Mouse (Mus musculus): ENCODE results near the gene Aqr.
A peak's percentile ranks its signal among the peaks of the same experiment; 100 is the strongest.
"Not testable (repeated sequence)": the region's sequence is repeated elsewhere in the genome, so short reads cannot be mapped to it uniquely, and the experiment has no call there.

Aqr gene

GRCm38 (mm10) chr2:114186924-114187323 is at the start of gene Aqr:
Aqr (minus strand) TSS chr2:114187024.
- DNase-seq (ENCODE audit: low spot score) = not testable (repeated sequence)

- DNase-seq (ENCODE audit: low spot score) = no peak
Measured at GRCm38 (mm10) chr2:114236566-114236965, 49.7 kb upstream of the Aqr start.

GRCm38 (mm10) chr2:114235584-114235983 is 48.8 kb upstream of the Aqr start:
- DNase-seq (ENCODE audit: low spot score) = no peak

GRCm38 (mm10) chr2:114231248-114231647 is 44.4 kb upstream of the Aqr start:
- no peak for DNase-seq (ENCODE audit: low spot score)

DNA sequence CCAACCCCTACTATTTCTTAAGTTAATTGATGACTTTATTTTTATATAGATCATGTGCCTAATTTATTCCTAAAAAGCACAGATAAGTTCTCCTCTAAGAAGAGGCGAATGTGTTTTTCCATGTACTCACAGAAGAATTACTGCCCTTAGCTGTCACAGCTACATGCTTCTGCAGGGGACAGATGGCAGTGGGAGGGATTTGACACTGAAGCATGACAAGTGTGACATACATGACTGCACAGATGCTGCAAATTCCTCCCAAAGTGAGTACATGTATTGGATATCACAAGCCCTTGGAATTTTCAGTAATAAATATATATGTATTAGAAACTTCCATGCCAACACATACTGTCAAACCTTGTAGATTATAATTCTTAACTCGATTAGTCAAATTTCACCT is 41.8 kb upstream of the Aqr start:
- DNase-seq (ENCODE audit: low spot score) = no peak

GRCm38 (mm10) chr2:114205036-114205435 is 18.2 kb upstream of the Aqr start:
- no peak for DNase-seq (ENCODE audit: low spot score)

GRCm38 (mm10) chr2:114201574-114201973 is 14.8 kb upstream of the Aqr start:
- DNase-seq (ENCODE audit: low spot score) = no peak

DNA sequence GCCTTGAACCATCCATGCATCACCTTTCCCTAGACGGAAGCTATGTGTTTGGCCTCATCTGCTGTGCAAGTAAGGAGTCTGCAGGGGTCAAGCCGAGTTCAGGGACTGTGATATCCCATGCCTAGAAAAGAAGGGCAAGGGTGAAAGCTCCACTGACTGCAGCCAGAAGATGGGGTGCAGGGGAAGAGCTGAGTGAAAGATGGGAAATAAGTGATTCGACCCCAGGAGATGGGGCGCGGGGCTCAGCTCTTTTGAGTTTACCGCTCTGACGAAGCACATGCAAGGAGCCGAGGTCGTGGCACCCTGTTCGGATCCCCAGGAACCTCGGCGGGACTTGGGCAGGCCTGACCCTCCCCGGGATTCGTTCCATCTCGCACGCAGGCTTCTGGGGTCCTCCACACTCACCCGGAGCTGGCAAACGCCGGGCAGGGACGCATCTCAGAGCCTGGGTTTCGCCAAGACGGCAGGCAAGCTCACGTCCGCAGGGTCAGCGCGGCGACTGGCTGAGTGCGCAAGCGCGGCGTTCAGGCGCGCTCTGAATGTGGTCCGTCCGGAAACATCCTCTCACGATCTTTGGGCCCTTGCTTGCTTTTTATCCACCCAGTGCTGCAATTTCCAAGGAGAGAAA is 14.2 kb upstream of the Aqr start, which contains the start of gene Zfp770:
TSS of gene Zfp770 (minus strand) at position 538 of the 628 bp plus-strand sequence.
- DNase-seq (ENCODE audit: low spot score) = peak; percentile 57

DNA sequence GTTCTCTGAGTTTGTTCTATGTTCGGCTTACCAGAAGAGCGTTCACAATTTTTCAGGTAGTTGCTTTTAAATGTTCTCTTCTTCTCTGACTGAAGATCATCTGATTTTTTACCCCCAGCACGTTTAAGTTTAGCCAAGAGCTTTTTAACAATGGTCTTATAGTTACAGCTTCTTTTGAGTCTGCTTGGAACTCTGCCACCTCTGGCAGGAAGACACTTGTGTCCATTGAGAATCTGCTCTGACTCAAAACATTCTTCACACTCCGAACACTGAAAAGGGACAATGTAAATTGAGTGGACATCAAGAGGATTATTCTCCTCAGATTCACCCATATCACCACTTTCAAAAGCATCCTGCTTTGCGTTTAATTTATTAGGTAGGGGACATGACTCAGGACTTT is 9.6 kb upstream of the Aqr start:
- DNase-seq (ENCODE audit: low spot score) = no peak

GRCm38 (mm10) chr2:114177802-114178733 is 8.8 kb downstream of the Aqr start:
- no peak for DNase-seq (ENCODE audit: low spot score)

GRCm38 (mm10) chr2:114174651-114175484 is 12.0 kb downstream of the Aqr start:
- DNase-seq (ENCODE audit: low spot score) = peak; percentile 76

GRCm38 (mm10) chr2:114173248-114173647 is 13.6 kb downstream of the Aqr start:
- no peak for DNase-seq (ENCODE audit: low spot score)

DNA sequence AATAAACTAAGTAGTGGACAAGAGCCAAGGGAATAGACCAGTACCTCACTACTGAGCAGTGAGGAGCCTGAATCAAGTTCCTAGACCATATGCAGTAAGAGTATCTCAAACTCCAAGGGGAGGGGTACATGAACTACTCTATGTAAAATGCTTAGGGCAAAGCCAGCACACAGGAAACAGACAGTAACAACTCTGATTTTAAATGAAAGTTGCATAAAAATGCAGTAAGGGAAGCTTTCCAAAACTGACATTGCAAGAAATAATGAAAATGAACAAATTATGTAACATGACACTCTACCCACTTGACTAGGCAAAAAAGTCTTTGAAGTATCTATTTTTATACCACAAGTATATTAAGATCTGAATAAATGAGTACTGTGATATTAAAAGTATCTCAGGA is 19.0 kb downstream of the Aqr start:
- DNase-seq (ENCODE audit: low spot score) = no peak

- no peak for DNase-seq (ENCODE audit: low spot score)
Measured at GRCm38 (mm10) chr2:114161978-114162377, 24.8 kb downstream of the Aqr start.

DNA sequence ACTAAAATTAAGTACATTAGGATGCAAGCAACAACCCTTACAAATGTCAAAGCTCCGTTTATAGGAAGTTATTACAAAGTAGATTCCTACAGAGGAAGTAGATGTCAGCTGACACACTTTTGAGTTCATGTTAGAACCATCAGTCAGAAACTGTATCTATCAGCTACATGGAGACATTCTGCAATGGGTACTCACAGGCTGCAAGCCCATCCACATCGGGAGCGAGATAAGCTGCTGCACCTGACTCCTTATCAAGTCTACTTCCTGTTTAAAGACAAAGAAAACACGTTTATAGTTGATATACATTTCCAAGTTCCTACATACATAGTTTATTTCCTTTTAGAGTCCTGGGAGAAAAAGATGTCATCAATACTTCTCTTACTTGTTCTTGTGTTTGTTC is 29.5 kb downstream of the Aqr start:
- DNase-seq (ENCODE audit: low spot score) = no peak

GRCm38 (mm10) chr2:114156639-114157038 is 30.2 kb downstream of the Aqr start:
- no peak for DNase-seq (ENCODE audit: low spot score)

DNA sequence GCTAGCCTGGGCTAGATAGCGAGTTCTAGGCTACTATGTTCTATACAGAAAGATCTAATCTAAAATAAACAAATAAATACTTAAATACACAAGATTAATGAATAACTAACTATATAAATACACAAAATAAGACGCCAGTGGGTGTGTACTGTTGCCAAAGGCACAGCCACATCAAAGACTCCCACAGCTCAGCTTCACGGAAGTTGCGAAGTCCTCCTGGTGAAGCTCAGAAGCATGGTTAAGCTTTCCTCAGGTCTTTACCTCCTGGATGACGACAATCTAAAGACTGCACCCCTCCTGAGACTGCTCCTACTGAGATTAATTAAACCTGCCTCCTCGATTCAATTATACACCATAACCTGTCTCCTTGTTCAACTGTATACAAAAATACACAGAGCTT is 33.6 kb downstream of the Aqr start:
- no peak for DNase-seq (ENCODE audit: low spot score)

DNA sequence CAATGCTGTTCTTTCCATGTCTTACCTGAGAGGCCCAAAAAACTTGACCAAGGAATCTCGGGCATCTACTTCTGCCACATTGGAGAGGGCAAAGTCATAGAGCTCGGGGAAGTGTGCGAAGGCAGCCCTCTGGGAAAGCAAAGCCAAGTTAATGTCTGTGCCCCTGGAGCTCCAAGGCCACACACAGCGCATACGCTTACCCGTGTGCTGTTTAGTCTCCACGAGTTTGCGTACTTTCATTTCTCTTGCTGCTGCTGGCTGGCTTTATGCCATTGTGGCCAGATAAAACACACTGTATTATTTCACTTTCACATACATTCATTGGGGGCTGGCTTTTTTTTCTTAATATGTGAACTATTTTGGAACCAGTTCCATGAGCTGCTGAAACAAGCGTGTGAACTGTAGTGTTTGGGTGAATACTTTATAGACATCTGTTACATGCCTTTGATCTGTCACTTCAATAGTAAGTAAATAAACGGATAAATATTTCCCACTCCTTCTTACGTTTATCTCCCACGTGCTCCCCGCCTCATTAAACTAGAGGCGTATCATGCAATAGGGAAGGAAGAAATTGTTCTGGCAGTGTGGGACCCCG is 39.9 kb downstream of the Aqr start:
- no peak for DNase-seq (ENCODE audit: low spot score)

GRCm38 (mm10) chr2:114145315-114145801 is 41.5 kb downstream of the Aqr start:
- DNase-seq (ENCODE audit: low spot score) = no peak

DNA sequence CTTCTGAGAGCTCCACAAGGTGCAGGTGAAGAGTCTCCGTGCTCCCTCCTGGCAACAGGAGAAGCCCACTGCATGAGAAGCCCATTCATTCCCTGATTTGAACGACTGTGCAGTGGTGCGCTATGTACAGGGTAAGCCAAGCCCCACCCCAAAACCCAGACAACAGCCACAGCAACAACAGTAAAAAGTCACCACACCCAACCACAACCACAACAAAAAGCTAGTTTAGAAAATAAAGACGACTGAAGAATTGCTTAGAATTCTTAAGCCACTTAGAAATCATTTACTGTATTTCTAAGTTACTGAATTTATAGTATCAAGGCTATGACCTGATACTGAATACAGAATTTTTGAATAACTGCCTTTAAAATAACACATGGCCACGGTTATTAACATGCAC is 41.9 kb downstream of the Aqr start:
- no peak for DNase-seq (ENCODE audit: low spot score)

- DNase-seq (ENCODE audit: low spot score) = no peak
Measured at GRCm38 (mm10) chr2:114143842-114144241, 43.0 kb downstream of the Aqr start.

GRCm38 (mm10) chr2:114136755-114137154 is 50.1 kb downstream of the Aqr start:
- no peak for DNase-seq (ENCODE audit: low spot score)
